Mouse (Mus musculus) CH12.LX (cell line): Measurements from ENCODE around the gene Gpr158. TPM values are rescaled to one million over a fixed set of nuclear protein-coding genes. Genes with fewer than 3 reads are reported as not detected.

Experiments
- DNase-seq: peaks from one replicate; pipeline ENCODE4 v3.0.0-alpha.2; 2013; ENCODE audit errors: extremely low read depth
- H3K27ac ChIP-seq: 2 replicates; pipeline ENCODE4 v1.5.1; 2012; ENCODE audit warnings: low read depth, mild to moderate bottlenecking, control low read depth, moderate library complexity; ENCODE audit not compliant: insufficient read depth
- H3K27me3 ChIP-seq: replicated peaks from 2 replicates; pipeline ENCODE3; 2012; ENCODE audit warnings: inconsistent platforms
- H3K36me3 ChIP-seq, 2 experiments: replicated peaks in 1 of 2; 2 replicates each; pipeline versions ENCODE3 to v1.6.1; 2012; ENCODE audit warnings: inconsistent platforms in 1 of 2, low read length in 1 of 2, mild to moderate bottlenecking in 1 of 2, mixed read lengths in 1 of 2, moderate library complexity in 1 of 2; ENCODE audit not compliant: control insufficient read depth in 1 of 2, insufficient read depth in 1 of 2
- H3K4me1 ChIP-seq, 2 experiments: 2 replicates each; pipeline ENCODE4 v1.6.1; 2012; ENCODE audit warnings: inconsistent platforms in 1 of 2, moderate library complexity in 1 of 2; ENCODE audit not compliant: insufficient read depth in 2 of 2, control insufficient read depth in 1 of 2
- H3K4me2 ChIP-seq: 2 replicates; pipeline ENCODE4 v1.6.1; 2012; ENCODE audit warnings: low read depth, mild to moderate bottlenecking, control low read depth; ENCODE audit not compliant: poor library complexity, insufficient read depth, severe bottlenecking
- H3K4me3 ChIP-seq, 3 experiments: fragments of 150-350 bp in 1 of 3; sonication (generic) in 1 of 3; replicated peaks in 1 of 3; 2 replicates each; pipeline versions ENCODE3 to v1.5.1; 2011 to 2012; ENCODE audit warnings: low read depth in 2 of 3, low read length in 2 of 3, mild to moderate bottlenecking in 2 of 3, moderate library complexity in 2 of 3, control low read depth in 1 of 3, improper control_type of control experiment in 1 of 3, inconsistent platforms in 1 of 3, mixed read lengths in 1 of 3; ENCODE audit not compliant: poor library complexity in 1 of 3
- H3K79me2 ChIP-seq: replicated peaks from 2 replicates; pipeline ENCODE4 v1.6.1; 2012; ENCODE audit warnings: mild to moderate bottlenecking, moderate library complexity; ENCODE audit not compliant: control insufficient read depth, poor library complexity, insufficient read depth, severe bottlenecking; ENCODE audit errors: extremely low read depth
- H3K9ac ChIP-seq: 2 replicates; pipeline ENCODE4 v1.6.1; 2012; ENCODE audit warnings: low read depth, mild to moderate bottlenecking, control low read depth, moderate library complexity; ENCODE audit not compliant: insufficient read depth
- H3K9me3 ChIP-seq: replicated peaks from 2 replicates; pipeline ENCODE3; 2012; ENCODE audit warnings: low read length, inconsistent platforms, mixed read lengths
- CHD2 ChIP-seq: IDR thresholded peaks from 2 replicates; pipeline ENCODE4 v1.6.1; 2011; ENCODE audit warnings: low read length, improper control_type of control experiment
- ELF1 ChIP-seq: IDR thresholded peaks from 2 replicates; pipeline ENCODE4 v1.6.1; 2014; ENCODE audit warnings: low read depth, mild to moderate bottlenecking, inconsistent platforms, low read length, improper control_type of control experiment
- GABPA ChIP-seq: IDR thresholded peaks from 2 replicates; pipeline ENCODE4 v1.6.1; 2012; ENCODE audit warnings: low read depth, low read length, improper control_type of control experiment, inconsistent platforms; ENCODE audit not compliant: insufficient replicate concordance
- HCFC1 ChIP-seq: IDR thresholded peaks from 2 replicates; pipeline ENCODE4 v1.6.1; 2012; ENCODE audit warnings: low read depth, mild to moderate bottlenecking, inconsistent platforms, low read length, improper control_type of control experiment
- JUND ChIP-seq: conservative IDR thresholded peaks from 2 replicates; pipeline ENCODE4 v1.6.1; 2011; ENCODE audit warnings: low read depth, low read length, improper control_type of control experiment
- KAT2A ChIP-seq: IDR thresholded peaks from 2 replicates; pipeline ENCODE4 v1.6.1; 2012; ENCODE audit warnings: low read length, improper control_type of control experiment, inconsistent platforms; ENCODE audit not compliant: insufficient replicate concordance
- MAX ChIP-seq: IDR thresholded peaks from 2 replicates; pipeline ENCODE4 v1.6.1; 2011; ENCODE audit warnings: low read length, improper control_type of control experiment
- MEF2A ChIP-seq: IDR thresholded peaks from 2 replicates; pipeline ENCODE4 v1.6.1; 2014; ENCODE audit warnings: low read depth, mild to moderate bottlenecking, inconsistent platforms, low read length, improper control_type of control experiment, borderline replicate concordance
- MXI1 ChIP-seq: IDR thresholded peaks from 2 replicates; pipeline ENCODE4 v1.6.1; 2011; ENCODE audit warnings: mild to moderate bottlenecking, low read depth, low read length, improper control_type of control experiment
- NELFE ChIP-seq: IDR thresholded peaks from 2 replicates; pipeline ENCODE4 v1.6.1; 2011; ENCODE audit warnings: low read depth, low read length, improper control_type of control experiment
- NRF1 ChIP-seq: IDR thresholded peaks from 2 replicates; pipeline ENCODE4 v1.6.1; 2014; ENCODE audit warnings: low read depth, mild to moderate bottlenecking, inconsistent platforms, low read length, improper control_type of control experiment, moderate library complexity
- PAX5 ChIP-seq: IDR thresholded peaks from 2 replicates; pipeline ENCODE4 v1.6.1; 2012; ENCODE audit warnings: low read length, inconsistent platforms, mixed read lengths
- POLR2A ChIP-seq: IDR thresholded peaks from 2 replicates; pipeline ENCODE4 v1.6.1; 2011; ENCODE audit warnings: low read depth, mild to moderate bottlenecking, improper control_type of control experiment, low read length
- RAD21 ChIP-seq: IDR thresholded peaks from 2 replicates; pipeline ENCODE4 v1.6.1; 2011; ENCODE audit warnings: low read depth, mild to moderate bottlenecking, low read length, improper control_type of control experiment, moderate library complexity
- SMC3 ChIP-seq: IDR thresholded peaks from 2 replicates; pipeline ENCODE4 v1.6.1; 2011; ENCODE audit warnings: low read depth, low read length, improper control_type of control experiment
- TBP ChIP-seq: conservative IDR thresholded peaks from 2 replicates; pipeline ENCODE4 v1.6.1; 2011; ENCODE audit warnings: low read depth, low read length, improper control_type of control experiment
- TCF12 ChIP-seq: IDR thresholded peaks from 2 replicates; pipeline ENCODE4 v1.6.1; 2014; ENCODE audit warnings: low read depth, mild to moderate bottlenecking, inconsistent platforms, low read length, improper control_type of control experiment
- UBTF ChIP-seq: IDR thresholded peaks from 2 replicates; pipeline ENCODE4 v1.6.1; 2012; ENCODE audit warnings: low read depth, mild to moderate bottlenecking, inconsistent platforms, low read length, improper control_type of control experiment, moderate library complexity
- USF1 ChIP-seq: IDR thresholded peaks from 2 replicates; pipeline ENCODE4 v1.6.1; 2014; ENCODE audit warnings: low read depth, mild to moderate bottlenecking, inconsistent platforms, low read length, improper control_type of control experiment
- ZKSCAN1 ChIP-seq: IDR thresholded peaks from 2 replicates; pipeline ENCODE4 v1.6.1; 2012; ENCODE audit warnings: low read depth, inconsistent platforms, low read length, improper control_type of control experiment, borderline replicate concordance
- ZNF384 ChIP-seq: IDR thresholded peaks from 2 replicates; pipeline ENCODE4 v1.6.1; 2012; ENCODE audit warnings: low read depth, low read length, improper control_type of control experiment, inconsistent platforms
- dilution Hi-C: fragments of 300-500 bp; cut with MboI; formaldehyde crosslinking; loops from 2 replicates; pipeline ENCODE4 v1.14.3; 2020; ENCODE audit warnings: low sequenced_read_pairs; ENCODE audit not compliant: extremely low pct_unique_long_range_greater_than_20kb, extremely low pct_ligation_motif_present
- in situ Hi-C: fragments of 300-500 bp; cut with MboI; formaldehyde crosslinking; loops from 3 replicates; pipeline ENCODE4 v1.14.3; 2019; ENCODE audit warnings: low sequenced_read_pairs, low pct_ligation_motif_present, low pct_unique_long_range_greater_than_20kb, mixed read lengths
- polyA plus RNA-seq: library from polyadenylated mRNA; unstranded; fragments of >175 nt; gene quantifications from 2 replicates; pipeline ENCODE4 v1.2.1, GENCODE M21; 2012; ENCODE audit warnings: low read depth; ENCODE audit not compliant: insufficient read length
- total RNA-seq, 2 experiments: library from RNA; depleted of rRNA; stranded (reverse); fragments of 300-350 nt in 1 of 2; fragments of >200 nt in 1 of 2; gene quantifications; 2 replicates each; pipeline ENCODE4 v1.2.3; 2012 to 2014

Gpr158 gene
- total and polyA plus RNA-seq, 3 experiments, result not detected

- H3K27me3 ChIP-seq, result no peaks in the 10 kb centered on the region
- no peak overlapping the region for H3K27ac ChIP-seq
- peaks cover 8% of the 10 kb centered on the region for H3K9me3 ChIP-seq
- in situ Hi-C loops, result no loop called here
- DNase-seq, result no peak
- H3K9ac ChIP-seq, result no peak overlapping the region
- TF ChIP-seq TBP (no peak), KAT2A (no peak), NELFE (no peak), USF1 (no peak), HCFC1 (no peak), TCF12 (no peak), UBTF (no peak), SMC3 (no peak), JUND (no peak), PAX5 (no peak)
- H3K4me2 ChIP-seq, result no peak overlapping the region
- H3K4me3 ChIP-seq, result no peak overlapping the region
- dilution Hi-C loops, result no loop called here
- H3K79me2 ChIP-seq, result no peaks in the 10 kb centered on the region
- peaks cover 0 to 10% of the 10 kb centered on the region in 2 experiments; a peak in 1 of 4 replicates for H3K4me1 ChIP-seq
- H3K36me3 ChIP-seq, result no peaks in the 10 kb centered on the region
Observed at GRCm38 (mm10) chr2:21693128-21693527, 325.8 kb downstream of the Gpr158 start.

- Histone ChIP-seq H3K27me3 (no peaks in the 10 kb centered on the region), H3K9ac (no peak overlapping the region), H3K4me3 (no peak overlapping the region), H3K79me2 (no peaks in the 10 kb centered on the region), H3K36me3 (no peaks in the 10 kb centered on the region), H3K27ac (no peak overlapping the region), H3K4me2 (no peak overlapping the region), H3K4me1 (peaks cover 0 to 10% of the 10 kb centered on the region in 2 experiments; a peak in 1 of 4 replicates), H3K9me3 (peaks cover 8% of the 10 kb centered on the region)
- in situ Hi-C loops, result no loop called here
- peak; percentile 22 for DNase-seq
- dilution Hi-C loops, result no loop called here
- TF ChIP-seq POLR2A, result no peak
- TF ChIP-seq MXI1, result no peak
- no peak for TF ChIP-seq RAD21
- no peak for TF ChIP-seq TBP
- no peak for TF ChIP-seq GABPA
- TF ChIP-seq SMC3, result no peak
- no peak for TF ChIP-seq ZKSCAN1
- TF ChIP-seq NRF1, result no peak
- TF ChIP-seq USF1, result no peak
- TF ChIP-seq CHD2, result no peak
- TF ChIP-seq MAX, result no peak
- no peak for TF ChIP-seq ELF1
- TF ChIP-seq MEF2A, result no peak
- no peak for TF ChIP-seq ZNF384
Observed at GRCm38 (mm10) chr2:21693807-21694594, 326.7 kb downstream of the Gpr158 start.
